Mouse (Mus musculus) heart, postnatal 4 days (tissue): Measurements from ENCODE around the gene Fbh1. TPM values are rescaled to one million over a fixed set of nuclear protein-coding genes. Genes with fewer than 3 reads are reported as not detected.

Experiments
- DNase-seq: peaks from one replicate; pipeline ENCODE4 v3.0.0; 2021
- total RNA-seq, 2 experiments: library from RNA; stranded (reverse); gene quantifications; 2 replicates each; pipeline ENCODE4 v1.2.3; 2021

Gene Fbh1
- total RNA-seq, result 10 to 100 TPM; 69.1 to 69.5 TPM

- DNase-seq, result peak; percentile 100
These were observed at the start of gene Fbh1, which contains the start of gene Ankrd16 for GRCm38 (mm10) chr2:11777091-11778068. Gene Fbh1 (minus strand): TSS chr2:11777582. Gene Ankrd16 (plus strand): TSS chr2:11777876.

GRCm38 (mm10) chr2:11801299-11801930 lies 24.0 kb upstream of the Fbh1 start:
- DNase-seq, result no peak

GRCm38 (mm10) chr2:11797930-11798364 lies 20.6 kb upstream of the Fbh1 start:
- DNase-seq, result no peak

- no peak for DNase-seq
These were observed 17.3 kb upstream of the Fbh1 start for GRCm38 (mm10) chr2:11794668-11795067.

GRCm38 (mm10) chr2:11784159-11784558 lies 6.8 kb upstream of the Fbh1 start:
- DNase-seq, result no peak

GRCm38 (mm10) chr2:11778087-11778823 lies 873 bp upstream of the Fbh1 start:
- DNase-seq, result peak; percentile 86

GRCm38 (mm10) chr2:11776415-11776814 lies 967 bp downstream of the Fbh1 start:
- no peak for DNase-seq

GRCm38 (mm10) chr2:11775121-11775520 lies 2.3 kb downstream of the Fbh1 start:
- DNase-seq, result no peak

GRCm38 (mm10) chr2:11774426-11774825 lies 3.0 kb downstream of the Fbh1 start:
- no peak for DNase-seq

- no peak for DNase-seq
These were observed 5.0 kb downstream of the Fbh1 start for GRCm38 (mm10) chr2:11772401-11772800.

GRCm38 (mm10) chr2:11771701-11772100 lies 5.7 kb downstream of the Fbh1 start:
- DNase-seq, result no peak

GRCm38 (mm10) chr2:11767161-11767545 lies 10.2 kb downstream of the Fbh1 start:
- DNase-seq, result no peak

GRCm38 (mm10) chr2:11766485-11767160 lies 10.8 kb downstream of the Fbh1 start:
- no peak for DNase-seq

- peak; percentile 33 for DNase-seq
These were observed 11.7 kb downstream of the Fbh1 start for GRCm38 (mm10) chr2:11765694-11766093.

- DNase-seq, result no peak
These were observed 14.8 kb downstream of the Fbh1 start for GRCm38 (mm10) chr2:11762541-11762940.

GRCm38 (mm10) chr2:11739516-11740051 lies 37.8 kb downstream of the Fbh1 start:
- no peak for DNase-seq

- DNase-seq, result no peak
These were observed 38.6 kb downstream of the Fbh1 start for GRCm38 (mm10) chr2:11738794-11739193.

GRCm38 (mm10) chr2:11735853-11736252 lies 41.5 kb downstream of the Fbh1 start:
- no peak for DNase-seq

- no peak for DNase-seq
These were observed 44.4 kb downstream of the Fbh1 start for GRCm38 (mm10) chr2:11732978-11733377.

- no peak for DNase-seq
These were observed 48.3 kb downstream of the Fbh1 start for GRCm38 (mm10) chr2:11729091-11729490.

- no peak for DNase-seq
These were observed 49.8 kb downstream of the Fbh1 start for GRCm38 (mm10) chr2:11727574-11727973.

GRCm38 (mm10) chr2:11722564-11722963 lies 54.8 kb downstream of the Fbh1 start:
- no peak for DNase-seq
